Mouse (Mus musculus) kidney, postnatal 10 days (tissue): ENCODE results near the gene Amtn.
"Not testable (repeated sequence)": the region's sequence is repeated elsewhere in the genome, so short reads cannot be mapped to it uniquely, and the experiment has no call there.

Experiments used
- DNase-seq: peaks from one replicate; pipeline ENCODE4 v3.0.0; 2021; ENCODE audit warnings: mixed read lengths

The Amtn gene

DNA sequence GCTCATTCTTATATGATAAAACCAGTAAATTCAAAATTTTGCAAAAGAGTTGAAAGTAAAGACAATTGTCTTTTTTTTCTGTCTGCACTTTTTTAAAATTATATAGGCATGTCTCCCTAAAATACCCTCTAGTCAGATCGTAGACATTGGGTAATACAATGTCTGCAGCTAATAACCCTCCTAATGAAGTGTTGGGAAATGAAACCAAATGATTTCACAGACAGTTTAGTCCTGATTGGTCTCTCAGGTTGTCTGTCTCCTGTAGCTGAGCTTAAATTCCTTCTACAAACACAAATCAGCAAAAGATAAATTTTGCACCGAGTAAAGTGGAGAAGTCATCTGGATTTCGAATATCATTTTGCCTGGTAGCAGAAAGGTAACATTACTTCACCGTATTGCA is at the start of gene Amtn:
Gene Amtn, plus strand, starts transcription at position 301 of the 400 bp plus-strand sequence.
- DNase-seq = no peak

DNA sequence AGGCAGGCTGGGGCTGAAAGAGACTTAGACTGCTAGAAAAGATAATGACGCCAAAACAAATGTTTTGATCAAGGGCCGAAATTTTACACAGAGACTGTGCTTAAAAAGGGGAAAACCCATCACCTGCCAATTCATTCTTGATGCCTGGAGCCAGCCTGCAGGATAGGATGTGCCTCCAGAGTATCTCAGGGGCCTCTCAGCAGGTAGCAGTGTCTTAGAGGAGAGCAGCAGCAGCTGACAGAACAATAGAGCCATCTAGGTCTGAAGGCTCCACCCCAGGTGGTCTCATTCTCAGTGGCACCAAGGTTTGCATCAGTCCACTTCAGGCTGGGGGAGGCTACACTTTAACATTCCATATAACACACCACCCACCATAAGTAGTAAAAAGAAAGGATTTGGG is 27.4 kb upstream of the Amtn start:
- DNase-seq = not testable (repeated sequence)

DNA sequence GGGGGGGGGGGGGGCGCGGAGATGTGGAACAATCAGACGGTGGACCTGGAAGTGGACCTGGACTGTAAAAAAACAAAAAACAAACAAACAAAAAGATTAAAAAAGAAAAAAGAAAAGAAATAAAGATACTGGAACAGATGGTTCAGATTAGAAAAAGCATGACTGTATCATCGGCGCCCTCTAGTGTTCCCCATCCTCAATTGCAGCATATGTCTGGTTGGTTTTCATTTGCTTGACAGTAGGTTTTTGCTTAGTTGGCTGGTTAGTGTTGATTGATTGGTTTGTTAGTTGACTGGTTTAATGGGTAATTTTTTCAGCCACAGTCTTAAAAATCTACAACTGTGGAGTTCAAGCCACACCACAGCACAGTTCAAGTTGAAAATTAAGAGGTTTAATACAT is 11.1 kb upstream of the Amtn start:
- DNase-seq = peak; percentile 48

DNA sequence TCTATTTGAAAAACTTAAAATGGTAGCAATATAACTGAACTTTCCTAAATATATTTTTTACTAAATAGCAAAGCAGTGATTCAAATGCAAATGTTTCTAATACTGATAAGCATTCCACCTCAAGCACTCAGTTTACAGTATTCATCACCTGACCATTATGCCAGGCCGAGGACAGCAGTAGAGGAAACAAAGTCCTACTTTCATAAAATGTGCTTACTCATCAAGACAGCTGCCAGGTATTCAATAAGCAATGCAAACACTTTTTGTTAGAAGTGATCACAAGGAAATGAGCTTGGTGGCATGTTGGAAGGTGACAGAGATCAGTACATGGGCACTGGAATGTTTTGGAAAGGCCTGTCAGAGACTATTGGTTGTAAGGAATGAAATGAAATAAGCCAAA is 9.0 kb upstream of the Amtn start:
- no peak for DNase-seq

DNA sequence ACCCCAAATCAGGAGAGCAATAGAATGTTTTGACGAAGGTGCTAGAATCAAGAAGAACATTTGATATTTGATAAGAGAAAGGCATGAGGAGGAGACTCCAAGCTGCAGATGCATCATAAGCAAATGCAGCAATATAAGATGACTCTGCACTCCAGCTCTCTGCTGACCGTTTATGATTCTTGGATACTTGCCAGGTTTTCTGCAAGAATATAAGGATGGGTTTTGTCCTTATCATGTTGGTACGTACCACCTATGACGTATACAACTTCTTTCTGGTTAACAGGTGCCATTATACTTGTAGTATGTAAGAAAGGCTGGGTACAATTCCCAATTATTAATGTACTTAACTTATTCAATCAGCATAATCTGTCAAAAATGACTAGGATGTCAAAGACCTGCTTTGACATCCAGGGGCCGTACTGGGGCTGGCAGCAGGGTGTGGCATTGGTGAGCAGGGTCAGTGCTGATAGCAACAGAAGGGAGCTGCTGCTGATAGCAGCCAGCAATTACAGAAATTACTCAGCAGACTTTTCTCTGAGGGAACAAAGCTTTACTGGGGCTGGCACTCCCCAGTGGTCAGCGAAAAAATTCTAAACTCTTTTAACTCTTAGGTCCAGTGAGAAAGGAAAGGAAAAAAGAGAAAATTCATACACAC is 5.2 kb upstream of the Amtn start:
- DNase-seq = no peak

DNA sequence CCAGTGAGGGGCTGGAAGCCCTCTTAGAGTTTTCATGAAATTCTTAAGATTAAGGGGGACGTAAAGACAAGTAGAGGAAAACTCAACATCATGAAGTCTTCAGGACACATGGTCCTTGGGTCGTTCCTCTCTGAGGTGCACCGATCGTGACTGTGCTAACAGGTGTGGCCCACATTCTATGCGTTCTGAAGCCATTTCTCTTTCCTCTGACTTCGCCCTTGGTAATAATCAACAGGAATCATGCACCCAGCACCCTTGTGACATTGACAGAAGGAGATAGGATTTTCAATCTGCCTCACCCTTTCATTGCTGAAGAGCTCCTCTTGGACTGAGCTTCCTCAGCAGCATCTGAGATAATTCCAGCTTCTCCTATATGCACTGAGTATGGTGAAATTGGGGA is 3.3 kb upstream of the Amtn start:
- DNase-seq = no peak

DNA sequence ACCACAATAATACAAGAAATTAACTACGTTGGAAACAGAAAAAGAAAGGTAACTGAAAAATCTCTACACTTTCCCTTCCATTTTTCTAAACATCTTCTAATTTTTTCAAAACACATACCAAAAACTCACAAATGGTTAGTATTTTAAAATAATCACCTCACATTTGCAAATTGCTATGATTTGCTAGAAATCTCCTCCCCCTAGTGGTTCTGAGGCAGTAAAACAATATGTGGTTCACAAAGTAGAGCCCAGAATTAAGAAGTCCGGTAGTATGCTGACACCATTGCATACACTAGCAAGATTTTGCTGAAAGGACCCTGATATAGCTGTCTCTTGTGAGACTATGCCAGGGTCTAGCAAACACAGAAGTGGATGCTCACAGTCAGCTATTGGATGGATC is 16.1 kb downstream of the Amtn start:
- DNase-seq = not testable (repeated sequence)

DNA sequence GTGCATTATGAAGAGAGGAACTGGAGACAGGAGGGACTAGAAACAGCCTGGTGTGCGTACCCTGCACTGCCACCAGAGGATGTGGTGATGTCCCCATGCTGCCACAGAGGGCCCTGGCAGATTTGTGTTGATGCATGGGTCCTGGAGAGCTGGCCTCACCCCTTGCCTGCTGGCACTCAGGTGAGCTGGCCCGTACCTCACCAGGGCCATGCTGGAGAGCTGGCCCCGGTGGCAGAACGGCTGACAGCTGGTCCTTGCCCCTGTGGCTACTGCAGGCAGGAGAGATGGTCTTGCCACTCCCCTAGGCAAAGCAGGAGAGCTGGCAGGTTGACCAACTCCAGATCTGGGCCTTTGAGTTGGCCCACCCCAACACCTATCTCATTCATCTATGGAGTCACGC is 22.7 kb downstream of the Amtn start:
- DNase-seq = no peak

DNA sequence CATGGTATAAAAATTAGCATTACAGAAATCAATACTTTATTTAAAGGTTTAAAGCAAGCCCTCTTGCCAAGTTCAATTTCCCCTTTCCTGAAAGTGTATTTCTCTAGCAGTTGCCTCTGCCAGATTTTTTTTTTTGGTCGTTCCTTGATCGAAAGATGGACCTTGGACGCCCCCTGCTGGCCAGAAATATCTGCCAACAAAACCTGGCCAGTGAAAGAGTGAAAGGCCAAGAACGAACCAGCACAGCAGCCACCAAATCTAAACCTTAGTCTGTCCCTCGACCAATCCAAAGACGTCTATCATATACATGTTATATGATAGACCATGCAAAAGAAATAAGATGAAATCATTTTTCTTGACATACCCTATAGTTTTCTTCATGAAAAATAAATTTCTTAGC is 23.9 kb downstream of the Amtn start:
- peak; percentile 86 for DNase-seq

DNA sequence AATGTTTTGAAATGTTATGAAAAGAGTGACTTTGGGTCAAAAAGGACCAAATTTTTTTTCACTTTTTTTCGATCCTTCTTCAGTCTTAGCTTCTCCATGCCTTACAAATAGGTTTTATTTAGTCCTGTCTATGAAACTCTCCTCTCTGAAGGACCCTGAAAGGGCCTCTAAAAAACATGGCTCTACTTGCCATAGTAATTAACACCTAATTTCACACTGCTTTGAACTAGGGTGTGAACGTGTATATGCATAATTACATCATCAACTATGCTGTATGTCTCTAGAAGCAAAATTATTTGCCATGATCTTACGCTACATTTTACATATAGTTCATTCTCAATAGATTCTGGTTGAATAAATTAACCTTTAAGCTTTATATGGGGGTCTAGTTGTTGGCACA is 25.6 kb downstream of the Amtn start:
- DNase-seq = no peak

DNA sequence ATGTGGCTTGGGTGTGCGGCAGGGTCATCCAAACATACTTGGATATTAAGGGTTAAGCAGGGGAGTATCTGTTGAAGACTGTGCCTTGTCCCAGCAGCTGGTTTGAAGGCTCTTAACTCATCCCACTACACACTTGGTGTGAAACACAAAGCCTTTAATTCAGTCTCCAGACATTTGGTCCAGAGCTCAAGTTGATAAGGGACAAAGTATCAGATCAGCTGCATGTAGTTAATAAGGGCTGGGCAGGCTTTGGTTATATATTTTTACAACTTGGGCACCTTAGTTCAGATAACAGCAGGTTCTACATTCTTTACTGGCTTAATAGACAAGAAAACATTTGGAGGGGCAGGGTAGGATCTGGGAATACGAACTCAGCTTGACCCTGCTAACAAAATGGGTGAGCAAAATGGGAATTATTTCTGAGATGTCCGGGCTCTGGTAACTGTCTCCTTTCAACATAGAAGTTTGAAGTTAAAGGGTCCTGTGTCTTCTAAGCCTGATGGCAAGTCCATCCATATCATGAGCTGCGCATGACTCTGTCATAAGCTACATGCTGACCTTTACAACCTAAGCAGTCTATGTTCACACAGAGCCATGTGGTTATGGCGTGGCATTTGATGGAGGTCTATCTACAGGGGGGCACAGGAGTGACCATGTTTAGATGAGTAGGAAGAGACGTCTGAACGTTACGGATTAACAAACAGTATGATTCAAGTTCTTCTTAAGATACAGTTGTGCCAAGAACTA is 44.6 kb downstream of the Amtn start:
- DNase-seq = no peak

DNA sequence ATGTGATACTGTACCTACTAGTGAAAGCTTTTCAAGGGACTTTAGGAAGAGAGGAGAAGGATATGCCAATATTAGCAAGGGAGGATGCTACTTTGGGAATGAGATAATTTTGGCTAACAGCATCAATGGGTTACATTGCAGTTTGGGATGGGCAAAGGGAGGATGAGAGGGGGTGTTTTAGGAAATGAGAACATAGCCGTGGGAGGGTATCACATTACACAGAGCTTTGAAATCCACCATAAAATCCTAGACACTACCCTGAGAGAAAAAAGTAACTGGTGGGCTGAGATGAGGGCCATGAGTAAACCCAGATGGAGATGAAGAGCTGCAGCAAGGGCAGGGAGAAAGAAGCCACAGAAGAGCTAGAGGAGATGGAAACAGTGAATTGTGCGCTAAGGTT is 49.0 kb downstream of the Amtn start:
- not testable (repeated sequence) for DNase-seq

DNA sequence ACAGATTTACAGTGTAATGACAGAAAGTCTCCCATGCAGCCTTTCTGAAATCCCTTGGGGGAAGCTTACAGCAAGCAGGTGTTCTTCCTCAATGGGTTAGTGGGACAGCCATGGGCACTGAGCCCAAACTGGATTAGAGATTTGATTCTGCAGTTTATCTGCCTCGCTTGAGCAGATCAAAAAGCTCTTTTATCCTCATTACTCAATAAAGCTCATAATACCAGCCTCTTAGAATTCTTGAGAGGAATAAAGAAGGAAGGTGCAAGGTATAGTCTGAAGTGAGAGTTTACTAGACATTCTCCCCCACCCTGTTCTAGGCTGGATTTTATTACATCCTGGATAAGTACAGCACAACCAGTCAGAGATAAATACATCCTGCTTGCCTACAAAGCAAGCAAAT is 50.8 kb downstream of the Amtn start:
- DNase-seq = no peak
